Mouse (Mus musculus) embryonic facial prominence, embryonic 14.5 days (tissue): ENCODE measurements around the gene Slc16a10. TPM values are rescaled to one million over a fixed set of nuclear protein-coding genes. Genes with fewer than 3 reads are reported as not detected.

Source experiments
- ATAC-seq: fragments of 200-750 bp; cut with Nextera tagmentation; 2 replicates; pipeline ENCODE4 v1.8.0; 2017; ENCODE audit warnings: low read depth, moderate number of reproducible peaks, moderate TSS enrichment
- DNase-seq: peaks from one replicate; pipeline ENCODE4 v3.0.0-alpha.2; 2015; ENCODE audit warnings: low spot score
- H3K27ac ChIP-seq: fragments of 300-500 bp; sonication (generic); replicated peaks from 2 replicates; pipeline ENCODE4 v1.5.1; 2014; ENCODE audit warnings: low read depth, mild to moderate bottlenecking, low read length, moderate library complexity
- H3K27me3 ChIP-seq: fragments of 300-500 bp; sonication (generic); replicated peaks from 2 replicates; pipeline ENCODE4 v1.6.1; 2014; ENCODE audit warnings: low read length; ENCODE audit not compliant: control insufficient read depth, insufficient read depth
- H3K36me3 ChIP-seq: fragments of 300-500 bp; sonication (generic); 2 replicates; pipeline ENCODE4 v1.6.1; 2014; ENCODE audit warnings: low read length, mixed read lengths; ENCODE audit not compliant: control insufficient read depth, insufficient read depth
- H3K4me1 ChIP-seq: fragments of 300-500 bp; sonication (generic); 2 replicates; pipeline ENCODE4 v1.6.1; 2014; ENCODE audit warnings: antibody characterized with exemption, low read length; ENCODE audit not compliant: control insufficient read depth, insufficient read depth
- H3K4me2 ChIP-seq: fragments of 300-500 bp; sonication (generic); 2 replicates; pipeline ENCODE4 v1.6.1; 2014; ENCODE audit warnings: low read depth, mild to moderate bottlenecking, low read length, moderate library complexity, mixed read lengths
- H3K4me3 ChIP-seq: fragments of 300-500 bp; sonication (generic); 2 replicates; pipeline ENCODE4 v1.5.1; 2014; ENCODE audit warnings: low read depth, mild to moderate bottlenecking, low read length
- H3K9ac ChIP-seq: fragments of 300-500 bp; sonication (generic); 2 replicates; pipeline ENCODE4 v1.6.1; 2014; ENCODE audit warnings: low read depth, mild to moderate bottlenecking, low read length, moderate library complexity, mixed read lengths
- H3K9me3 ChIP-seq: fragments of 300-500 bp; sonication (generic); 2 replicates; pipeline ENCODE4 v1.6.1; 2016; ENCODE audit warnings: low read length; ENCODE audit not compliant: control insufficient read depth
- WGBS: fragments of 180-500 bp; shearing (Covaris S2); extraction: QIAGEN DNeasy Blood & Tissue Kit; methylation state at CpG from one replicate; pipeline ENCODE4 v1.1.7; 2014; 5-methylcytosine and 5-hydroxymethylcytosine counted together
- polyA plus RNA-seq: library from polyadenylated mRNA; unstranded; fragments of >200 nt; fragmentation: Nextera tagmentation; extraction: Ambion mirVana; gene quantifications from 2 replicates; pipeline ENCODE4 v1.2.1, GENCODE M21; 2014

Gene Slc16a10
- polyA plus RNA-seq, 1 experiment from 2014 or later, result 8.2 TPM

DNA sequence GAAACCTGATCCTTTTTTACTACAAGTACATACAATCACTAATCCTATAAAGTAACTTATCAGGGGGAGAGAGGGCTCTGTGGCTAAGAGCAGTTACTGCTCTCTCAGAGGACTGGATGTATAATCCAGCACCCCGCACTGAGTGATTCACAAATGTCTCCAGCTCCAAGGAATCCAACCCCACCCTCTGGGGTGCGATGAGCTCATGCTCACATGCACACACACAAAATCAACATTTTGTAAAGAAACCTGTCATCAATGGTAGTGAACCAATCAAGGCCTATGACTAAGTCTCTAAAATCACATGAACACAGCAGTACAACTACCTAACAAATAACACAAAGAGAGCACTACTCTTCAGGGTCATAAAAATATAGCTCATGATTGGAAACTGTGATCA lies 47.3 kb downstream of the Slc16a10 start:
- no peak overlapping the region for H3K4me3 ChIP-seq
- H3K27me3 ChIP-seq, result no peaks in the 10 kb centered on the region
- 0 out of 2 replicates have a peak, but pooled peaks cover 3% of the 10 kb centered on the region for H3K9me3 ChIP-seq
- no peak overlapping the region for H3K4me2 ChIP-seq
- DNase-seq, result peak; percentile 50
- no peak overlapping the region for H3K9ac ChIP-seq
- H3K27ac ChIP-seq, result no peak overlapping the region
- no peaks in the 10 kb centered on the region for H3K36me3 ChIP-seq
- WGBS, result 77% methylated on average over 2 of the region's 2 CpGs
- H3K4me1 ChIP-seq, result no peaks in the 10 kb centered on the region
- ATAC-seq, result no peak

GRCm38 (mm10) chr10:40093526-40093925 lies 48.5 kb downstream of the Slc16a10 start:
- H3K36me3 ChIP-seq, result no peaks in the 10 kb centered on the region
- H3K9me3 ChIP-seq, result 0 out of 2 replicates have a peak, but pooled peaks cover 3% of the 10 kb centered on the region
- no peak overlapping the region for H3K4me3 ChIP-seq
- no peaks in the 10 kb centered on the region for H3K27me3 ChIP-seq
- ATAC-seq, result no peak
- H3K9ac ChIP-seq, result no peak overlapping the region
- no peaks in the 10 kb centered on the region for H3K4me1 ChIP-seq
- no peak for DNase-seq
- no peak overlapping the region for H3K4me2 ChIP-seq
- no peak overlapping the region for H3K27ac ChIP-seq

DNA sequence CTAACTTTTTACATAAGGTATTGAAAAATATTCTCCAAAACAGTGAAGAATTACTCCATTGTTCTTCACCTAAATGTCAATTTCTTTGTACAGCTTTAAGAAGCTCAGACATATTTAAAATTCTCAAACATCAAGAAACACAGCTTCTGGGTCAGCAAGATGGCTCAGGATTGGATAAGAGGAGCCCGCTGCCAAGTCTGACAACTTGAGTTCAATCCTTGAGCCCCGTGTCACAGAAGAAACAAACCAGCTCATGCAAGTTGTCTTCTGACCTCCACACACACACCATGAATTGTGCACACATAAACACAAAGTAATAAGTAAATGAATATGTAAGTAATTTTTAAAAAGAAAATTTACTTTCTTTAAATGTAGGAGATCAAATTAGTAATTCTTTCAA lies 50.6 kb downstream of the Slc16a10 start:
- 69% methylated on average over 2 of the region's 2 CpGs for WGBS
- Histone ChIP-seq H3K4me3 (no peak overlapping the region), H3K27ac (no peak overlapping the region)

GRCm38 (mm10) chr10:40090504-40091428 lies 51.3 kb downstream of the Slc16a10 start:
- Histone ChIP-seq H3K4me1 (no peaks in the 10 kb centered on the region; the same call in 1 of the 2 replicates), H3K4me2 (no peak overlapping the region), H3K9ac (no peak overlapping the region), H3K27ac (no peak overlapping the region), H3K9me3 (0 out of 2 replicates have a peak, but pooled peaks cover 3% of the 10 kb centered on the region), H3K27me3 (no peaks in the 10 kb centered on the region), H3K36me3 (no peaks in the 10 kb centered on the region), H3K4me3 (no peak overlapping the region)
- 75% methylated on average over 11 of the region's 11 CpGs for WGBS
- DNase-seq, result peak; percentile 90
- peak; percentile 82 for ATAC-seq

More for the DNA sequence above, 50.6 kb downstream of the Slc16a10 start:
- H3K27me3 ChIP-seq, result no peaks in the 10 kb centered on the region
- H3K9ac ChIP-seq, result no peak overlapping the region
- 0 out of 2 replicates have a peak, but pooled peaks cover 3% of the 10 kb centered on the region for H3K9me3 ChIP-seq
- H3K4me1 ChIP-seq, result no peaks in the 10 kb centered on the region
- DNase-seq (no peak), ATAC-seq (no peak)
- no peak overlapping the region for H3K4me2 ChIP-seq
- H3K36me3 ChIP-seq, result no peaks in the 10 kb centered on the region

- H3K27me3 ChIP-seq, result no peaks in the 10 kb centered on the region
- no peak overlapping the region for H3K4me2 ChIP-seq
- ATAC-seq (peak; percentile 74; the same call in 1 of the 2 replicates), DNase-seq (peak; percentile 75)
- H3K9ac ChIP-seq, result no peak overlapping the region
- peaks cover 6% of the 10 kb centered on the region for H3K4me1 ChIP-seq
- H3K4me3 ChIP-seq, result no peak overlapping the region
- no peaks in the 10 kb centered on the region for H3K9me3 ChIP-seq
- H3K36me3 ChIP-seq, result no peaks in the 10 kb centered on the region
- no peak overlapping the region for H3K27ac ChIP-seq
- WGBS, result 70% methylated on average over 12 of the region's 12 CpGs
These were observed 57.5 kb downstream of the Slc16a10 start for GRCm38 (mm10) chr10:40084332-40085093.

DNA sequence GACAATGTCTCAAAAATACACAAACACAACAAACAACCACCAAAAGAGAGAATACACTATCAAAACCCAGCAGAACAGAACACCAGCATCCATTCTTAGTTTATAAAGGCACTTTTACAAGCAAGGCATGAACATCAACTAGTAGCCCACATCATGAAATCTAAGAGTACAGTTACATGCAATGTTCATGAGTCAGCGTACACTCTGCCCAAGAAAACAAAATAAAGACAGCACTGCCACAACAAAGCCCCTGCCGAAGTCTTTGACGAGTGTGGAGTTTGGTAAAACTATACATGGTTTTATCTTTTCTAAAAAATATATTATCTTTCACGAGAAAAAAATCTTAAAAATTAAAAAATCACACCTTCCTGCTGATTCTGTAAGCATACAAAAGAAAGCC lies 58.5 kb downstream of the Slc16a10 start:
- Histone ChIP-seq H3K4me3 (no peak overlapping the region), H3K9me3 (no peaks in the 10 kb centered on the region), H3K9ac (no peak overlapping the region), H3K4me1 (peaks cover 6% of the 10 kb centered on the region), H3K27me3 (no peaks in the 10 kb centered on the region), H3K36me3 (no peaks in the 10 kb centered on the region), H3K27ac (no peak overlapping the region), H3K4me2 (no peak overlapping the region)
- no peak for ATAC-seq
- no peak for DNase-seq
- WGBS, result 76% methylated on average over 4 of the region's 4 CpGs

- Histone ChIP-seq H3K27me3 (no peaks in the 10 kb centered on the region), H3K9me3 (no peaks in the 10 kb centered on the region), H3K4me3 (no peak overlapping the region), H3K4me2 (no peak overlapping the region), H3K4me1 (peaks cover 6% of the 10 kb centered on the region), H3K36me3 (no peaks in the 10 kb centered on the region), H3K9ac (no peak overlapping the region), H3K27ac (no peak overlapping the region)
- no peak for ATAC-seq
- WGBS, result 87% methylated on average over 7 of the region's 7 CpGs
- DNase-seq, result no peak
These were observed 59.4 kb downstream of the Slc16a10 start for GRCm38 (mm10) chr10:40082668-40083067.

GRCm38 (mm10) chr10:40080533-40080932 lies 61.5 kb downstream of the Slc16a10 start:
- H3K27me3 ChIP-seq, result no peaks in the 10 kb centered on the region
- no peak overlapping the region for H3K27ac ChIP-seq
- no peak overlapping the region for H3K4me2 ChIP-seq
- H3K36me3 ChIP-seq, result no peaks in the 10 kb centered on the region
- no peak overlapping the region for H3K4me3 ChIP-seq
- peaks cover 6% of the 10 kb centered on the region for H3K4me1 ChIP-seq
- no peak overlapping the region for H3K9ac ChIP-seq
- DNase-seq (no peak), ATAC-seq (no peak)
- 41% methylated on average over 10 of the region's 10 CpGs for WGBS
- no peaks in the 10 kb centered on the region for H3K9me3 ChIP-seq
